Mouse (Mus musculus) right cerebral cortex, postnatal 10 days (tissue): ENCODE measurements around the gene Adamtsl3.
A peak's percentile ranks its signal among the peaks of the same experiment; 100 is the strongest.

Experiments
- DNase-seq, 2 experiments: peaks; one replicate each; pipeline ENCODE4 v3.0.0; 2021; ENCODE audit warnings: low spot score in 2 of 2

Adamtsl3 gene

GRCm38 (mm10) chr7:82501306-82501705 is 165.8 kb downstream of the Adamtsl3 start:
- DNase-seq, result peak; percentile 52 to 77

- DNase-seq, result no peak
Measured at GRCm38 (mm10) chr7:82502511-82502910, 167.0 kb downstream of the Adamtsl3 start.

GRCm38 (mm10) chr7:82504101-82504500 is 168.6 kb downstream of the Adamtsl3 start:
- DNase-seq, result peak; percentile 66 to 80

GRCm38 (mm10) chr7:82530583-82530982 is 195.1 kb downstream of the Adamtsl3 start:
- DNase-seq, result no peak

GRCm38 (mm10) chr7:82531376-82531775 is 195.9 kb downstream of the Adamtsl3 start:
- no peak for DNase-seq

GRCm38 (mm10) chr7:82533188-82533587 is 197.7 kb downstream of the Adamtsl3 start:
- DNase-seq, result no peak

GRCm38 (mm10) chr7:82533747-82534504 is 198.4 kb downstream of the Adamtsl3 start:
- DNase-seq, result peak; percentile 20 to 33

- DNase-seq, result no peak
Measured at GRCm38 (mm10) chr7:82544390-82544919, 209.0 kb downstream of the Adamtsl3 start.

- DNase-seq, result no peak
Measured at GRCm38 (mm10) chr7:82552005-82552404, 216.5 kb downstream of the Adamtsl3 start.

GRCm38 (mm10) chr7:82555803-82556202 is 220.3 kb downstream of the Adamtsl3 start:
- DNase-seq, result no peak

- DNase-seq, result no peak
Measured at GRCm38 (mm10) chr7:82556417-82556816, 220.9 kb downstream of the Adamtsl3 start.

- peak; percentile 34 to 35 for DNase-seq
Measured at GRCm38 (mm10) chr7:82557111-82557510, 221.6 kb downstream of the Adamtsl3 start.

GRCm38 (mm10) chr7:82566688-82567087 is 231.2 kb downstream of the Adamtsl3 start:
- DNase-seq, result no peak

- no peak for DNase-seq
Measured at GRCm38 (mm10) chr7:82567811-82568210, 232.3 kb downstream of the Adamtsl3 start.

- no peak for DNase-seq
Measured at GRCm38 (mm10) chr7:82572981-82573380, 237.5 kb downstream of the Adamtsl3 start.

GRCm38 (mm10) chr7:82580007-82580406 is 244.5 kb downstream of the Adamtsl3 start:
- DNase-seq, result no peak

- DNase-seq, result no peak
Measured at GRCm38 (mm10) chr7:82581802-82582201, 246.3 kb downstream of the Adamtsl3 start.

- DNase-seq, result no peak
Measured at GRCm38 (mm10) chr7:82582534-82582933, 247.0 kb downstream of the Adamtsl3 start.

- DNase-seq, result no peak
Measured at GRCm38 (mm10) chr7:82590931-82591330, 255.4 kb downstream of the Adamtsl3 start.

- no peak for DNase-seq
Measured at GRCm38 (mm10) chr7:82602008-82602407, 266.5 kb downstream of the Adamtsl3 start.

- no peak for DNase-seq
Measured at GRCm38 (mm10) chr7:82605425-82605824, 269.9 kb downstream of the Adamtsl3 start.

- peak in 1 of 2 experiments; percentile 19 for DNase-seq
Measured at GRCm38 (mm10) chr7:82609629-82610028, 274.1 kb downstream of the Adamtsl3 start.

GRCm38 (mm10) chr7:82625342-82625741 is 289.8 kb downstream of the Adamtsl3 start:
- DNase-seq, result no peak
